Mouse (Mus musculus): ENCODE data around the gene Shisa6.
"Not testable (repeated sequence)": the region's sequence is repeated elsewhere in the genome, so short reads cannot be mapped to it uniquely, and the experiment has no call there.

Gene Shisa6

GRCm38 (mm10) chr11:66482501-66482900, 43.3 kb downstream of the Shisa6 start:
- DNase-seq (ENCODE audit: low read depth, low spot score): no peak

- DNase-seq (ENCODE audit: low read depth, low spot score): no peak
Measured at GRCm38 (mm10) chr11:66442631-66443030, 83.1 kb downstream of the Shisa6 start.

- no peak for DNase-seq (ENCODE audit: low read depth, low spot score)
Measured at GRCm38 (mm10) chr11:66426129-66426528, 99.6 kb downstream of the Shisa6 start.

DNA sequence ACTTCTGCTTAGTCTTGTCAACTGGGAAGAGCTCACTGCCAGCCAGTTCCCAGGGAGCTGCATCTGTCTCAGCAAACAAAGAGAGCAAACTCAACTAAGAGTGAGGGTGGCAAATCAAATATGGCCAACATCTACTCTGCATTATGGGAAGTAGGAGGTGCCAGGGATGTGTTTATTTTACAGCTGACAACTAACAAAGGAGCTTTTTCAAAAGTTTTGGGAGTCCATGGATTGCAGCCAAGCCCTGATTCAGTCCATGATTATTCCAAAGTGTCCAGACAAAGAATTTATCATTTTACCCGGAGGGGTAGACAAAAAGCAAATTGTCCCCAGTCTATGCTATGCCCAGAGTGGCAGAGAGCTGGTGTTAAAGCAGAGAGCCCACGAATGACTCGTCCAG, 107.5 kb downstream of the Shisa6 start:
- DNase-seq (ENCODE audit: low read depth, low spot score): no peak

GRCm38 (mm10) chr11:66408721-66409120, 117.0 kb downstream of the Shisa6 start:
- DNase-seq (ENCODE audit: low read depth, low spot score): not testable (repeated sequence)

GRCm38 (mm10) chr11:66400036-66400435, 125.7 kb downstream of the Shisa6 start:
- DNase-seq (ENCODE audit: low read depth, low spot score): no peak

DNA sequence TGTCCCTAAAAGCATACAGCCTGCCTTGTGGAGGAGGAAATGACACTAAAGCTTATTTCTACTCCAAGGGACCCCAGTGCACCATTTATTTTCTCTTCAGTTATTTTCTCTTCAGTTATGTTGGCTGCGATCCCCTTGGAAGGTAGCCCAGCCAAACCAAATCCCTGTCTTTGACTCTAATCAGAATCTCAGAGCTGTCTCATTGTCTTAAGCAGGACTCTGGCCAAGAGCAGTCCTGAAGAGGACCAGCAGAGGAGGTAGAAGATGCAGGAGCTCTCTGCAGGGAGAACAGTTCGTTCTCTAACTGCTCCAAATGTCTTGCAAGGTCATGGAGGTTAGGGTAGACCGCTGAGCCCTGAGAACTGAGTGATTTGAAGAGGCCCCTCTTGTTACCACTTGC, 138.2 kb downstream of the Shisa6 start:
- DNase-seq (ENCODE audit: low read depth, low spot score): no peak

- DNase-seq (ENCODE audit: low read depth, low spot score): no peak
Measured at GRCm38 (mm10) chr11:66371796-66372195, 154.0 kb downstream of the Shisa6 start.

DNA sequence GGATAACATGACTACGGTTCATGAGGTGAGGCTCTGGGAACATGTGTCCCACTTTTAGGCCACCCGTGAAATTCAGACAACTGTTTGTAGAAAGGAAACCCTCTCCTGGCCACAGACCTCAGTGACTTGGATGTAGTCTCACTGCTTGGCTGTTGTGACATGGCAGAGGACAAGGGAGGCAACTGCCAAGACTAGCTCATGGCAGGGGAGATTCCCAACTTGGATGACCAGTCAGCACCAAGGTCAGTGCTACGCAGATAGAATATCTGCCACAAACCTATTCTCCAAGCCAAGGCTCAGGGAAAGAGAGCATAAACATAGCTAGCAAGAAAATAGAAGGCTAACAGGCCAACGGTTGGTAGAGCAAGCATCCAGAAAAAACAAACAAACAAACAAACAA, 156.0 kb downstream of the Shisa6 start:
- DNase-seq (ENCODE audit: low read depth, low spot score): no peak

DNA sequence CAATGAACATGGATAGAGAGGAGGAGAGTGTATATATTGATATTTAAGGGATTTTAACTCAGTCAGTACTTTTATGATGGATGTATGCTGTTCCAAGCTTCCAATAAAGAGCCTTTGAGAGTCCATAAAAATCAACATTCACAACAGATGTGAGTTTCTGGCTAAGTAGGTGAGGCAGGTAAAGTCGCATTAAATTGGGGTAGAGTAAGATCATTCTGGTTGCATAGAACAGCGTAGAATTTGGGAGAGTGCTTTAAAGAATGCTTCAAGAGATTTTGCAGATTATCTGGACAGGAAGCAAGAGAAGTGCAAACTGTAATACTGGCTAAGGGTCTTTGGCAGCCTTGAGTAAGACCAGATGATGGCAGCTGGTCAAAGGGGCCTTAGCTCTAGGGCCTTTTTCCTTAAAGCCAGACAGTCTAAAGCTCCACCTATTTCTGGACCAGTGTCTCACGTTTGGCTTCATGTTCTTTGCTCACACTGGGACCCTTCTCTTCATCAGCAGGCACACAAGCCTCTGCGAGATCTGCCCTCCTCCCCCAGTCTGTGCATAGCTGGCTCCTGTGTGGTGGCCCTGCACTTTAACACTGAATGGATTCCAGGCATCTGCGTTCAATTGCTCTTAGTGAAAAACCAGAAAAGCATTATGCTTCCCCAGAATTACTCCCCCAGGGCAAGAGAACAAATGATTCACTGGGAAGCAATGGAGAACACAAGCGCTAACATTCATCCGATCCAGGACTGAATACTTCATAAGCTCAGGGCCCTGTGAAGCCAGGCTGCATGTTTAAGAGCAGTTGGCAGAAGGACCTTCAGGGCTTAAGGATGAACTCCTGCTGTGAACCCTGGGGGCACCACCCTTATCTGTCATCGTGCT, 158.7 kb downstream of the Shisa6 start:
- DNase-seq (ENCODE audit: low read depth, low spot score): no peak

- DNase-seq (ENCODE audit: low read depth, low spot score): no peak
Measured at GRCm38 (mm10) chr11:66359811-66360210, 166.0 kb downstream of the Shisa6 start.

GRCm38 (mm10) chr11:66344822-66345221, 180.9 kb downstream of the Shisa6 start:
- DNase-seq (ENCODE audit: low read depth, low spot score): no peak

DNA sequence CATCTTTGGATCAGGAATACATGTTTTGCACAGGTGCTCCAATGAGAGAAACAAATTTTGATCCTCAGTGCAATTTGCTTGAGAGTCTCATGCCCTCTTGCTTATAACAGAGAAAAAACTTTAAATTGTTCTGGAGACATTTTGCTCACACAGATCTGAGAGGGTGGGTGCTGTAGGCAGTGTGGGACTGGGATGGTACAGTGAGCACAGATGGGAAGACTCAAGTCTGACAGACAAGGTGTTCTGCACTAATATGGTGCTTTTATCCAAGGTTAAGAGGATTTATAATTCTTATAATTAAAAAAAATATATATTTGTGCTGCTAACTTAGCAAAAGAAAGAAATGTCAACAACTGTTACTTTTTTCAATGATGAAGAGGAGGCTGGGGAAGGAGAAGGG, 189.5 kb downstream of the Shisa6 start:
- DNase-seq (ENCODE audit: low read depth, low spot score): no peak

DNA sequence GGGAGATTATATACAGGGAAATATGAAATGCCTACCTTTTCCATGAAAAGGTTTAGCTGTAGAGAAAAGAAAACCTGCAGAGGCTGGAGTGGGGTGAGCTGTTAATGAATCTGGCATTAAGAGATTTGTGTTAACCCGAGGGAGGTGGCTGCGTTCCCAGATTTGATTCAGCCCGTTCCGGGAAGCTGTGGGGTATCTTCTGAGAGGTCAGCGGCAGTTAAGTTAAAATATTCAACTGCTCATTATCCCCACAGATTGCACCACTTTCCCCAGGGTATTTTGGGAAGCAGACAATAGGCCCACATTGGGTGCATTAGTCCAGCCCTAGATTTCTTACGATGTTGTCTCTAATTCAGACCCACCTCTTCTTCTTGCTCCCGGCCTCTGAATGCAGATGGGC, 213.0 kb downstream of the Shisa6 start:
- DNase-seq (ENCODE audit: low read depth, low spot score): no peak

DNA sequence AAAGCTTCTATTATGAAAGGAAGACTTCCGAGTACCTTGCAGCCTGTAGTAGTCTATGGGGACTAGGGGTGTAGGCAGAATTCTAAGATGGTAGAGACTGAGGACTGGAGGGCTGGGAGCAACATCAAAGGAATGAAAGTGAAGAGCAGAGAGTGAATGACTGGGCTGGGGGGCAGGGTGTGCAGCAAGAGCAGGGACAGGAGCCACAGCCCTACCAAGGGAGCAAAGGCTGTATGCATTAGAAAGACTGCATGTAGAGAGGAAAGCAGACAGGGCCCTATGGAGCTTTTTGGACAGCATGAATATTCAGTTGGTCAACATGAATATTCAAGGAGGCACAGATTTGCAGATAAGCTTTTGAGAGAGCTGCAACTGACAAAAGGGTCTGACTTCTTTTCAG, 221.4 kb downstream of the Shisa6 start:
- peak; percentile 79 for DNase-seq (ENCODE audit: low read depth, low spot score)

GRCm38 (mm10) chr11:66274707-66275081, 251.1 kb downstream of the Shisa6 start:
- DNase-seq (ENCODE audit: low read depth, low spot score): no peak

DNA sequence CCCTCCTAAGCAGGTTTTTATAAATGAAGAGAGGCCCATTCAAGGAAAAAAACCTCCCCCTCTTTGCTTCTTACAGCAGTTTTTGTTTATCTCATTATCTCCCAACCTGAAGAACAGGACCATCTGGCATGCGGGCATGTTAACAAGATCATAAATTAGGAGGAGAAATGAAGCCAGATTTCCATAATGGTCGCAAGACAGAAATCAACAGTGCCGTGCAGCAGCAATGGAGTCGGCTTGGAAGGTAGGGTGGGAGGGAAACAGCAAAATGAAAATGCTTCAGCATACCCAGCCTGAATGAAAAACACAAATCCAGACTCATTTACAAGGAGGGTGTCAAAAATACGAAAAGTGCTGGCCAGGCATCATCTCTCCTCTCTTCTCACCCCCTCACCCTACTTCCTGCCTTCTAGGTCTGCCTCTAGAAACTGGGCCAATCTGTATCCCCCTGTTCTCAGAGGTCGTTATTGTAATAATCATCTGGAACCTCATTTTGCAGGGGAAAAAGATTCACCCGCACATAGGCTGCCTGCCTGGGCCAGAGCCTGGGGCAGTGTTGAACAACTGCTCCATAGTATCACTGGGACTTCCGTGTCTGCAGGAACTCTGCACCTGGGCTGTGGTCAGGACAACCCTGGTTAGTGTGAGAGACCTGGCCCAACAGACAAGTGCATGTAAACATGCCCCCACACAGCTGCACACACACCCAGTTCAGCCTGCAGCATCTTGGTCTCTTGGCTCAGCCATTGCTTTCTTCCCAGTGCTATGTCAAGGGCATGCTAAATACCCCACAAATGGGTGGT, 251.7 kb downstream of the Shisa6 start:
- DNase-seq (ENCODE audit: low read depth, low spot score): no peak

DNA sequence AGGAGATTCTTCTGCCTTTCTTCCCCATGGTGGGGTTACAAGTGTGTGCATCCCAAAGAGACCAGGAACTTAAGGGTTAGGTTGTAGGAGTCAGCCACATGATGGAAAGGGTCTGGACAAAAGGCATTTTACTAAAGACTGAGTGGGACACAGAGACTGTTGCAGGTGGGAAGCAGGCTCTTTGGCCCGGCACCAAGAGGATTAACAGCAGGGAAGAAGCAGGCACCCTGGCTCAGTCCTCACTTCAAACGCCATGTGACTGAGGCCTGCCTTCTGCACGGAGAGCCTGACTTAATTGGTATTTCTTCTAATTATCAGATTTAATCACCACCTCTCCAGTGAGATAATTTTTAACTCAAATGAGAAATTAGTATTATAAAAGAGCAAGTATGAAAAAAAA, 258.7 kb downstream of the Shisa6 start:
- no peak for DNase-seq (ENCODE audit: low read depth, low spot score)

- DNase-seq (ENCODE audit: low read depth, low spot score): no peak
Measured at GRCm38 (mm10) chr11:66265336-66265990, 260.3 kb downstream of the Shisa6 start.

- DNase-seq (ENCODE audit: low read depth, low spot score): no peak
Measured at GRCm38 (mm10) chr11:66260205-66260604, 265.6 kb downstream of the Shisa6 start.

- DNase-seq (ENCODE audit: low read depth, low spot score): peak; percentile 70
Measured at GRCm38 (mm10) chr11:66258851-66259250, 266.9 kb downstream of the Shisa6 start.

DNA sequence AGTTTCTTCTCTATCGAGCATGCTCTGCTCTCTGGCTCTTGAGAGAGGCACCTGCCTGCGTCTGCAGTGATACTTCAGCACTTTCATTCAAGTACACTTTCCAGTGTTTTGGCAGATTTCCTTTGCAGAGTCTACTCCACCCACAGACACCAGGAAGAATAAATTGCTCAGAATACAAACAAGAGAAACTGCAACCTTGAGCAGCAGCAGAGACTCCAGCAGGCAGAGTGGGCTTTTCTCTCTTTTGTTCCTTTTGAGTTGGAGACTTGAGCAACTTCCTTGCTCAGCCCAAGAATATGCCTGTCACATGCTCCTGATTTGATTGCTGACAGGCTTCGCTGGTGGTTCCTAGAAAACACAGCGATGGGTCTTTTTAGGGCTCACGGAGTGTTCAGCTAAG, 278.6 kb downstream of the Shisa6 start:
- no peak for DNase-seq (ENCODE audit: low read depth, low spot score)
